Mouse (Mus musculus): Measurements from ENCODE around the gene Rgl1. TPM values are rescaled to one million over a fixed set of nuclear protein-coding genes. Genes with fewer than 3 reads are reported as not detected.

Rgl1 gene
- polyA plus RNA-seq, 1 experiment = 7.6 TPM

DNA sequence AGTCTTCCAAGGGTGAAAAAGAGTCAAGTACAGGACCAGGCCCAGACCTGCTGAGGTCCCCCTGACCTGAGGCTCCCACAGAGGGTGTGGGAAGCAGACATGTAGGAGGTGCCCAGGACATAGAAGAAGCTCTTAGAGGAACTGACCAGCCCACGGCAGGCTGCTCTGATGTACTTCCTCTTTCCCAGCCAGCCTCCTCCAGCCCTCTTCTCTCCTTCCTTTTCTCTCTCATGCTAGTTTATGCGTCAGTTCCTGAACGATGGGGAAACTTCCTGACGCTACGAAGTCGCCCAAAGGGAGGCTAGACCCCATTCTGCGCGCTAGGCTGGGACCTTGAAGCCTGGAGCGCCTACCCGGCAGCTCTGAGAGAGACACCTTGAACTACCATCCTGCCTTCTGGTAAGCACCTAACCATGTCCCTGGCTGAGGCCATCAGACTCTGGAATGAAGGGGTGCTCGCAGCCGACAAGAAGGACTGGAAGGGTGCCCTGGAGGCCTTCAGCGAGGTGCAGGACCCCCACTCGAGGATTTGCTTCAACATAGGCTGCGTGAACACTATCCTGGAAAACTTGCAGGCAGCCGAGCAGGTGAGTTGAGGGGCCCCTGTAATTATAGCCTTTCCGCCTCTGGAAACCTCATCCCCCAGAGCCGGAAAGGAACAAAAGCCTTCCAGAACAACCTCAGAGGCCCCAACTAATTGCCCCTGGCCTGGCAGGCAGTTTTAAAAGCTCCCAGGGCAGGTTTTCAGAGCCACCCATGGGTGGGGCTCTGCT lies 41.7 kb upstream of the Rgl1 start:
- Histone ChIP-seq H3K79me3 (ENCODE audit: low read depth) (no peaks in the 10 kb centered on the region), H3K4me3 (ENCODE audit: insufficient read depth, poor library complexity, severe bottlenecking) (no peak overlapping the region), H3K79me2 (ENCODE audit: control insufficient read depth, insufficient read depth) (no peaks in the 10 kb centered on the region), H3ac (ENCODE audit: control insufficient read depth, insufficient read length, low read depth) (no peak overlapping the region), H3K36me3 (ENCODE audit: control insufficient read depth, insufficient read depth) (no peaks in the 10 kb centered on the region), H3K27me3 (ENCODE audit: control insufficient read depth, insufficient read depth, insufficient read length) (peaks cover 10% of the 10 kb centered on the region)
- TF ChIP-seq MYOD1 (IDR thresholded peaks at IDR 0.05; ENCODE audit: control insufficient read depth, insufficient read length, low read depth) (no peak), MAX (IDR thresholded peaks at IDR 0.05) (no peak), CTCF (IDR thresholded peaks at IDR 0.05; ENCODE audit: control insufficient read depth, insufficient read depth, insufficient read length) (no peak), MYOG (IDR thresholded peaks at IDR 0.05; ENCODE audit: control insufficient read depth, extremely low read depth, insufficient read length) (no peak), USF1 (IDR thresholded peaks at IDR 0.05; ENCODE audit: low read depth) (no peak), FOSL1 (IDR thresholded peaks at IDR 0.05; ENCODE audit: insufficient read depth, low read length, poor library complexity, severe bottlenecking) (no peak), CEBPB (IDR thresholded peaks at IDR 0.05; ENCODE audit: low read depth) (no peak)

GRCm38 (mm10) chr1:152804907-152805306 lies 38.8 kb upstream of the Rgl1 start:
- no peaks in the 10 kb centered on the region for H3K79me3 ChIP-seq (ENCODE audit: low read depth)
- TF ChIP-seq CTCF (IDR thresholded peaks at IDR 0.05; ENCODE audit: control insufficient read depth, insufficient read depth, insufficient read length) = no peak
- no peak for TF ChIP-seq FOSL1 (IDR thresholded peaks at IDR 0.05; ENCODE audit: insufficient read depth, low read length, poor library complexity, severe bottlenecking)
- no peak for TF ChIP-seq MYOG (IDR thresholded peaks at IDR 0.05; ENCODE audit: control insufficient read depth, extremely low read depth, insufficient read length)
- no peak for TF ChIP-seq MAX (IDR thresholded peaks at IDR 0.05)
- TF ChIP-seq USF1 (IDR thresholded peaks at IDR 0.05; ENCODE audit: low read depth) = no peak
- TF ChIP-seq MYOD1 (IDR thresholded peaks at IDR 0.05; ENCODE audit: control insufficient read depth, insufficient read length, low read depth) = no peak
- TF ChIP-seq CEBPB (IDR thresholded peaks at IDR 0.05; ENCODE audit: low read depth) = no peak

GRCm38 (mm10) chr1:152800633-152801176 lies 34.6 kb upstream of the Rgl1 start:
- no peaks in the 10 kb centered on the region for H3K36me3 ChIP-seq (ENCODE audit: control insufficient read depth, insufficient read depth)
- H3K79me2 ChIP-seq (ENCODE audit: control insufficient read depth, insufficient read depth) = no peaks in the 10 kb centered on the region
- no peaks in the 10 kb centered on the region for H3K79me3 ChIP-seq (ENCODE audit: low read depth)
- H3K4me3 ChIP-seq (ENCODE audit: insufficient read depth, poor library complexity, severe bottlenecking) = no peak overlapping the region
- H3K27me3 ChIP-seq (ENCODE audit: control insufficient read depth, insufficient read depth, insufficient read length) = peaks cover 10% of the 10 kb centered on the region
- no peak overlapping the region for H3ac ChIP-seq (ENCODE audit: control insufficient read depth, insufficient read length, low read depth)
- TF ChIP-seq MAX (IDR thresholded peaks at IDR 0.05) (no peak), MYOG (IDR thresholded peaks at IDR 0.05; ENCODE audit: control insufficient read depth, extremely low read depth, insufficient read length) (no peak), USF1 (IDR thresholded peaks at IDR 0.05; ENCODE audit: low read depth) (no peak)

More at GRCm38 (mm10) chr1:152804907-152805306, 38.8 kb upstream of the Rgl1 start:
- Histone ChIP-seq H3ac (ENCODE audit: control insufficient read depth, insufficient read length, low read depth) (no peak overlapping the region), H3K79me2 (ENCODE audit: control insufficient read depth, insufficient read depth) (no peaks in the 10 kb centered on the region), H3K4me3 (ENCODE audit: insufficient read depth, poor library complexity, severe bottlenecking) (no peak overlapping the region), H3K36me3 (ENCODE audit: control insufficient read depth, insufficient read depth) (no peaks in the 10 kb centered on the region), H3K27me3 (ENCODE audit: control insufficient read depth, insufficient read depth, insufficient read length) (peaks cover 13% of the 10 kb centered on the region)

DNA sequence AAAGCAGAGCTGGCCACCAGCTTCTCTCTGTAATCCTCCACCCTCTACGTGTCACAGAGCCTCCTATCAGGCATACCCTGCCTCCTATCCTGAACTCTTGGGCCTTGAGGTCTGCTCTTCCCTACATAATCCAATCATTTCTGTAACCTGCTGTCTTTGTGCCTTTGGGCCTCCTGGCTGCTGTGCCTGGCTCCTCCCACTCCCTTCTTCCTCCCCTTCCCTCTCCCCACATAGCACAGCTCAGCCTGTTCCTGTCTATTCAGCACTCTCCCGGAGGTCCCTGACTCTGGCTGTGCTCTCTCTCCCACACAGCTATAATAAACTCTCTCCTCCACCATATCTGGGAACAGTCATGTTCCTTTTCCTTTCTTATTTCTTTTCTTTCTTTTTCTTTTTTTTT lies 33.7 kb upstream of the Rgl1 start, which contains the start of gene Ncf2:
Gene Ncf2, plus strand, starts transcription at position 298 of the 400 bp plus-strand sequence.
- Histone ChIP-seq H3K79me3 (ENCODE audit: low read depth) (no peaks in the 10 kb centered on the region), H3ac (ENCODE audit: control insufficient read depth, insufficient read length, low read depth) (no peak within 1 kb of the TSS), H3K27me3 (ENCODE audit: control insufficient read depth, insufficient read depth, insufficient read length) (peaks cover 8% of the 10 kb centered on the region), H3K36me3 (ENCODE audit: control insufficient read depth, insufficient read depth) (no peaks in the 10 kb centered on the region), H3K4me3 (ENCODE audit: insufficient read depth, poor library complexity, severe bottlenecking) (no peak within 1 kb of the TSS), H3K79me2 (ENCODE audit: control insufficient read depth, insufficient read depth) (no peaks in the 10 kb centered on the region)
- TF ChIP-seq MAX (IDR thresholded peaks at IDR 0.05) (no peak), CEBPB (IDR thresholded peaks at IDR 0.05; ENCODE audit: low read depth) (no peak), CTCF (IDR thresholded peaks at IDR 0.05; ENCODE audit: control insufficient read depth, insufficient read depth, insufficient read length) (no peak), MYOD1 (IDR thresholded peaks at IDR 0.05; ENCODE audit: control insufficient read depth, insufficient read length, low read depth) (no peak), FOSL1 (IDR thresholded peaks at IDR 0.05; ENCODE audit: insufficient read depth, low read length, poor library complexity, severe bottlenecking) (no peak), USF1 (IDR thresholded peaks at IDR 0.05; ENCODE audit: low read depth) (no peak), MYOG (IDR thresholded peaks at IDR 0.05; ENCODE audit: control insufficient read depth, extremely low read depth, insufficient read length) (no peak)

- H3ac ChIP-seq (ENCODE audit: control insufficient read depth, insufficient read length, low read depth) = no peak overlapping the region
- no peaks in the 10 kb centered on the region for H3K36me3 ChIP-seq (ENCODE audit: control insufficient read depth, insufficient read depth)
- H3K27me3 ChIP-seq (ENCODE audit: control insufficient read depth, insufficient read depth, insufficient read length) = peaks cover 3% of the 10 kb centered on the region
- no peaks in the 10 kb centered on the region for H3K79me3 ChIP-seq (ENCODE audit: low read depth)
- TF ChIP-seq CTCF (IDR thresholded peaks at IDR 0.05; ENCODE audit: control insufficient read depth, insufficient read depth, insufficient read length) = no peak
- TF ChIP-seq MYOG (IDR thresholded peaks at IDR 0.05; ENCODE audit: control insufficient read depth, extremely low read depth, insufficient read length) = no peak
- TF ChIP-seq CEBPB (IDR thresholded peaks at IDR 0.05; ENCODE audit: low read depth) = no peak
- no peak for TF ChIP-seq MYOD1 (IDR thresholded peaks at IDR 0.05; ENCODE audit: control insufficient read depth, insufficient read length, low read depth)
- no peak for TF ChIP-seq MAX (IDR thresholded peaks at IDR 0.05)
- TF ChIP-seq USF1 (IDR thresholded peaks at IDR 0.05; ENCODE audit: low read depth) = no peak
- no peak for TF ChIP-seq FOSL1 (IDR thresholded peaks at IDR 0.05; ENCODE audit: insufficient read depth, low read length, poor library complexity, severe bottlenecking)
- H3K79me2 ChIP-seq (ENCODE audit: control insufficient read depth, insufficient read depth) = no peaks in the 10 kb centered on the region
- no peak overlapping the region for H3K4me3 ChIP-seq (ENCODE audit: insufficient read depth, poor library complexity, severe bottlenecking)
These were observed 32.0 kb upstream of the Rgl1 start for GRCm38 (mm10) chr1:152798125-152798524.
